Mouse (Mus musculus): Measurements from ENCODE around the gene Iffo2. TPM values are rescaled to one million over a fixed set of nuclear protein-coding genes. Genes with fewer than 3 reads are reported as not detected.
A peak's percentile ranks its signal among the peaks of the same experiment; 100 is the strongest.
"Not testable (repeated sequence)": the region's sequence is repeated elsewhere in the genome, so short reads cannot be mapped to it uniquely, and the experiment has no call there.

Iffo2 gene
- total RNA-seq (2021): 14.8 and 15.5 TPM in 2 replicates
- long read RNA-seq, experiment 1, partial matches to known transcripts: 0 of 1 reads
- long read RNA-seq, experiment 1, other reads (novel, unspliced or antisense): 1 of 1 reads
- long read RNA-seq, experiment 2, partial matches to known transcripts: 0 of 2 reads
- long read RNA-seq, experiment 2, other reads (novel, unspliced or antisense): 2 of 2 reads

GRCm38 (mm10) chr4:139530248-139530647, at the start of gene Iffo2:
Iffo2 (plus strand) TSS chr4:139530548.
- not testable (repeated sequence) for DNase-seq

- no peak for DNase-seq
Measured at GRCm38 (mm10) chr4:139481400-139481799, 48.9 kb upstream of the Iffo2 start.

GRCm38 (mm10) chr4:139483461-139484105, 46.8 kb upstream of the Iffo2 start:
- DNase-seq: no peak

- DNase-seq: no peak
Measured at GRCm38 (mm10) chr4:139484496-139484895, 45.9 kb upstream of the Iffo2 start.

- no peak for DNase-seq
Measured at GRCm38 (mm10) chr4:139487085-139487484, 43.3 kb upstream of the Iffo2 start.

GRCm38 (mm10) chr4:139488325-139488724, 42.0 kb upstream of the Iffo2 start:
- DNase-seq: no peak

GRCm38 (mm10) chr4:139489946-139490345, 40.4 kb upstream of the Iffo2 start:
- no peak for DNase-seq

GRCm38 (mm10) chr4:139490413-139491055, 39.8 kb upstream of the Iffo2 start:
- no peak for DNase-seq

- no peak for DNase-seq
Measured at GRCm38 (mm10) chr4:139491541-139492170, 38.7 kb upstream of the Iffo2 start.

- DNase-seq: peak; percentile 40
Measured at GRCm38 (mm10) chr4:139492258-139492833, 38.0 kb upstream of the Iffo2 start.

- no peak for DNase-seq
Measured at GRCm38 (mm10) chr4:139493227-139494025, 36.9 kb upstream of the Iffo2 start.

- no peak for DNase-seq
Measured at GRCm38 (mm10) chr4:139500814-139501213, 29.5 kb upstream of the Iffo2 start.

GRCm38 (mm10) chr4:139501702-139502101, 28.6 kb upstream of the Iffo2 start:
- DNase-seq: no peak

- DNase-seq: no peak
Measured at GRCm38 (mm10) chr4:139503919-139504318, 26.4 kb upstream of the Iffo2 start.

- DNase-seq: no peak
Measured at GRCm38 (mm10) chr4:139505716-139506115, 24.6 kb upstream of the Iffo2 start.

GRCm38 (mm10) chr4:139506727-139507126, 23.6 kb upstream of the Iffo2 start:
- no peak for DNase-seq

- no peak for DNase-seq
Measured at GRCm38 (mm10) chr4:139509069-139509468, 21.3 kb upstream of the Iffo2 start.

GRCm38 (mm10) chr4:139511557-139511956, 18.8 kb upstream of the Iffo2 start:
- DNase-seq: no peak

GRCm38 (mm10) chr4:139512985-139513384, 17.4 kb upstream of the Iffo2 start:
- DNase-seq: no peak

- no peak for DNase-seq
Measured at GRCm38 (mm10) chr4:139519221-139519620, 11.1 kb upstream of the Iffo2 start.

GRCm38 (mm10) chr4:139521926-139522325, 8.4 kb upstream of the Iffo2 start:
- no peak for DNase-seq

GRCm38 (mm10) chr4:139526475-139526874, 3.9 kb upstream of the Iffo2 start:
- no peak for DNase-seq
